Mouse (Mus musculus) neural tube, embryonic 15.5 days (tissue): ENCODE results near the gene Ncaph2. TPM values are rescaled to one million over a fixed set of nuclear protein-coding genes. Genes with fewer than 3 reads are reported as not detected.

ENCODE experiments used
- microRNA-seq: library from miRNA; unstranded; fragments of <30 nt; microRNA quantifications from one replicate; pipeline ENCODE4, GENCODE M21; 2017
- polyA plus RNA-seq: library from polyadenylated mRNA; unstranded; fragments of >200 nt; fragmentation: Nextera tagmentation; extraction: Ambion mirVana; gene quantifications from 2 replicates; pipeline ENCODE4 v1.2.1, GENCODE M21; 2015

Gene Ncaph2
- polyA plus RNA-seq, 1 experiment from 2014 or later = 105 TPM

Small RNA genes lying within 50 kb of the gene (microRNA-seq; reads per million reads assigned to microRNA genes)
- gene Mir6959 = 0.87 reads per million

Other genes starting within 250 kb of the Ncaph2 start
- gene Tubgcp6, start 232.6 kb upstream of the Ncaph2 start, polyA plus RNA-seq = 14.4 and 14.8 TPM in 2 replicates
- 25.1 and 31.9 TPM in 2 replicates for gene Hdac10, start 227.0 kb upstream of the Ncaph2 start, polyA plus RNA-seq
- gene Mapk12, start 215.0 kb upstream of the Ncaph2 start, polyA plus RNA-seq = 4.8 and 5.2 TPM in 2 replicates
- gene Mapk11, start 206.1 kb upstream of the Ncaph2 start, polyA plus RNA-seq = 22.5 and 27.5 TPM in 2 replicates
- gene Plxnb2, start 174.9 kb upstream of the Ncaph2 start, polyA plus RNA-seq = 69.4 and 72.3 TPM in 2 replicates
- gene Dennd6b, start 159.2 kb upstream of the Ncaph2 start, polyA plus RNA-seq = 77.2 and 91.0 TPM in 2 replicates
- gene Ppp6r2, start 144.2 kb upstream of the Ncaph2 start, polyA plus RNA-seq = 62.8 and 67.7 TPM in 2 replicates
- gene Sbf1, start 40.4 kb upstream of the Ncaph2 start, polyA plus RNA-seq = 90.5 and 94.8 TPM in 2 replicates
- gene Adm2, start 33.0 kb upstream of the Ncaph2 start, polyA plus RNA-seq = 0.14 TPM in 1 of 2 replicates, not detected in the other
- not detected in 2 replicates for gene Miox, start 21.3 kb upstream of the Ncaph2 start, polyA plus RNA-seq
- gene Lmf2, start 60 bp upstream of the Ncaph2 start, polyA plus RNA-seq = 30.6 and 33.7 TPM in 2 replicates
- gene Sco2, start 18.1 kb downstream of the Ncaph2 start, polyA plus RNA-seq = 15.6 and 17.9 TPM in 2 replicates
- 2.1 and 2.6 TPM in 2 replicates for gene Tymp, start 21.3 kb downstream of the Ncaph2 start, polyA plus RNA-seq
- gene Odf3b, start 23.6 kb downstream of the Ncaph2 start, polyA plus RNA-seq = 2.4 and 2.9 TPM in 2 replicates
- 0.05 and 0.06 TPM in 2 replicates for gene Klhdc7b, start 29.2 kb downstream of the Ncaph2 start, polyA plus RNA-seq
- gene Syce3, start 54.8 kb downstream of the Ncaph2 start, polyA plus RNA-seq = not detected in 2 replicates
- gene Cpt1b, start 70.1 kb downstream of the Ncaph2 start, polyA plus RNA-seq = 0.88 and 1.2 TPM in 2 replicates
- gene C730034F03Rik, start 73.9 kb downstream of the Ncaph2 start, polyA plus RNA-seq = 6.1 and 8.7 TPM in 2 replicates
- 0.36 TPM in 1 of 2 replicates, not detected in the other for gene Gm44502, start 74.0 kb downstream of the Ncaph2 start, polyA plus RNA-seq
- 79.8 and 92.8 TPM in 2 replicates for gene Chkb, start 74.2 kb downstream of the Ncaph2 start, polyA plus RNA-seq
- gene Mapk8ip2, start 98.2 kb downstream of the Ncaph2 start, polyA plus RNA-seq = 73.0 and 85.4 TPM in 2 replicates
- gene Arsa, start 121.7 kb downstream of the Ncaph2 start, polyA plus RNA-seq = 27.4 and 29.2 TPM in 2 replicates
- gene Shank3, start 143.9 kb downstream of the Ncaph2 start, polyA plus RNA-seq = 8.9 and 9.5 TPM in 2 replicates
- 0.31 and 0.95 TPM in 2 replicates for gene Acr, start 212.6 kb downstream of the Ncaph2 start, polyA plus RNA-seq
- 71.9 and 86.6 TPM in 2 replicates for gene Rabl2, start 236.2 kb downstream of the Ncaph2 start, polyA plus RNA-seq